Mouse (Mus musculus): Measurements from ENCODE around the gene Sart3. TPM values are rescaled to one million over a fixed set of nuclear protein-coding genes. Genes with fewer than 3 reads are reported as not detected.
A peak's percentile ranks its signal among the peaks of the same experiment; 100 is the strongest.

The Sart3 gene
- total and polyA plus RNA-seq, 2 experiments from 2014 or later: 26.4 to 34.7 TPM

GRCm38 (mm10) chr5:113727238-113727637 is 45.1 kb downstream of the Sart3 start:
- Histone ChIP-seq H3K9me3 (ENCODE audit: low read length) (no peaks in the 10 kb centered on the region), H3K4me1 (ENCODE audit: insufficient read depth, low read length) (peaks cover 4% of the 10 kb centered on the region; the same call in 1 of the 2 replicates), H3K27ac (no peak overlapping the region), H3K9ac (replicated peaks; ENCODE audit: low read length) (no peak overlapping the region), H3K4me3 (ENCODE audit: low read length) (no peak overlapping the region), H3K27me3 (ENCODE audit: insufficient read depth, low read length) (no peaks in the 10 kb centered on the region), H3K4me2 (ENCODE audit: low read depth, low read length) (no peak overlapping the region), H3K36me3 (ENCODE audit: insufficient read depth, low read length) (no peaks in the 10 kb centered on the region)
- WGBS: 65% methylated on average over 12 of the region's 12 CpGs
- ATAC-seq (no peak), DNase-seq (ENCODE audit: low spot score) (no peak)
- TF ChIP-seq CTCF (IDR thresholded peaks at IDR 0.05; ENCODE audit: low read depth): no peak

DNA sequence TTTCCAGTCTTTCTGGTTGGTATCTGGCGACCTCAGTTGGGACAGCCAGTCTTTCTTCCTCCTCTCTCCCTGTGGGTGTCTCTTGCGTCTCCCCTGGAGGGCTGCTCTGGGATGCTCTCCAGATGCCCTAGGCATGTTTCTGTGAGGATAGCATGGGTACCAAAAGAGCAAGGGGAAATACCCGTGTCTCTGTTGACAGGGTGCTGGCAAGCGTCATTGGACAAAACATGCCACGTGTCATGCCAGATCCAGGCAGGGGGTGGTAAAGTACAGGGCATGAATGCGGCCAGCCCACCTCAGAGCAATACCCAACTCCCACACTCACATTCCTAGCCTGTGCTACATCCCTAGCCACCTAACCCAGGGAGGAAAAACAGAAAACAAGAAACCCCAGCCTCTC is 45.7 kb downstream of the Sart3 start:
- Histone ChIP-seq H3K9ac (replicated peaks; ENCODE audit: low read length) (no peak overlapping the region), H3K4me3 (ENCODE audit: low read length) (no peak overlapping the region), H3K4me1 (ENCODE audit: insufficient read depth, low read length) (peaks cover 4% of the 10 kb centered on the region; the same call in 1 of the 2 replicates), H3K9me3 (ENCODE audit: low read length) (no peaks in the 10 kb centered on the region), H3K27ac (no peak overlapping the region), H3K4me2 (ENCODE audit: low read depth, low read length) (no peak overlapping the region), H3K27me3 (ENCODE audit: insufficient read depth, low read length) (no peaks in the 10 kb centered on the region), H3K36me3 (ENCODE audit: insufficient read depth, low read length) (no peaks in the 10 kb centered on the region)
- ATAC-seq (no peak), DNase-seq (ENCODE audit: low spot score) (no peak)
- no peak for TF ChIP-seq CTCF (IDR thresholded peaks at IDR 0.05; ENCODE audit: low read depth)
- WGBS: 68% methylated on average over 6 of the region's 6 CpGs

GRCm38 (mm10) chr5:113725417-113725816 is 46.9 kb downstream of the Sart3 start:
- no peak for DNase-seq (ENCODE audit: low spot score)
- no peak overlapping the region for H3K4me2 ChIP-seq (ENCODE audit: low read depth, low read length)
- no peak for ATAC-seq
- no peaks in the 10 kb centered on the region for H3K36me3 ChIP-seq (ENCODE audit: insufficient read depth, low read length)
- H3K27ac ChIP-seq: no peak overlapping the region
- H3K4me3 ChIP-seq (ENCODE audit: low read length): no peak overlapping the region
- peaks cover 4% of the 10 kb centered on the region; the same call in 1 of the 2 replicates for H3K4me1 ChIP-seq (ENCODE audit: insufficient read depth, low read length)
- no peaks in the 10 kb centered on the region for H3K9me3 ChIP-seq (ENCODE audit: low read length)
- H3K27me3 ChIP-seq (ENCODE audit: insufficient read depth, low read length): no peaks in the 10 kb centered on the region
- TF ChIP-seq CTCF (IDR thresholded peaks at IDR 0.05; ENCODE audit: low read depth): no peak
- 51% methylated on average over 12 of the region's 12 CpGs for WGBS
- no peak overlapping the region for H3K9ac ChIP-seq (replicated peaks; ENCODE audit: low read length)

DNA sequence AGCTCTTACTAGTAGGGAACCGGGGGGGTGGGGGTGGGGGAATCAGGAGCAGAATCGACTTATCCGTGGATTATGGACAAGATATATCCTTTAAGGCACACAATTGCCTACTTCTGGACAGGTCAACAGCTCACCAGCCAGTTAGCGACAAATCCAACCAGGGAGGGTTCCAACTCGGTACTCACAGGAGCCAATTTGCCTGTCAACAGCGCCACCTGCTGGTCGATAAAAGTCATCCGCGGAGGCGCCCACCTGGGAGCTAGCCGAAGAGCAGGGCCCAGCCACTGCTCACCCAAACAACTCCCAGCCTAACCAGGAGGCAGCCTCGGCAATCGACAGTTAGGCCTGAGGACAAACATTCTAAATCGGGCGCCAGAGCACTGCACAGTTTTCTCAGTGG is 47.9 kb downstream of the Sart3 start, which contains the start of gene 1700069L16Rik:
Gene 1700069L16Rik, minus strand, starts transcription at position 327 of the 400 bp plus-strand sequence.
- H3K36me3 ChIP-seq (ENCODE audit: insufficient read depth, low read length): no peaks in the 10 kb centered on the region
- WGBS: 4% methylated on average over 15 of the region's 15 CpGs
- no peaks in the 10 kb centered on the region for H3K27me3 ChIP-seq (ENCODE audit: insufficient read depth, low read length)
- TF ChIP-seq CTCF (IDR thresholded peaks at IDR 0.05; ENCODE audit: low read depth): peak; percentile 95
- no peak within 1 kb of the TSS for H3K4me2 ChIP-seq (ENCODE audit: low read depth, low read length)
- peak; percentile 71 for ATAC-seq
- H3K9me3 ChIP-seq (ENCODE audit: low read length): no peaks in the 10 kb centered on the region
- peak; percentile 94 for DNase-seq (ENCODE audit: low spot score)
- H3K4me3 ChIP-seq (ENCODE audit: low read length): no peak within 1 kb of the TSS
- peaks cover 4% of the 10 kb centered on the region; the same call in 1 of the 2 replicates for H3K4me1 ChIP-seq (ENCODE audit: insufficient read depth, low read length)
- no peak within 1 kb of the TSS for H3K9ac ChIP-seq (replicated peaks; ENCODE audit: low read length)
- peak within 1 kb of the TSS; percentile 69 for H3K27ac ChIP-seq

DNA sequence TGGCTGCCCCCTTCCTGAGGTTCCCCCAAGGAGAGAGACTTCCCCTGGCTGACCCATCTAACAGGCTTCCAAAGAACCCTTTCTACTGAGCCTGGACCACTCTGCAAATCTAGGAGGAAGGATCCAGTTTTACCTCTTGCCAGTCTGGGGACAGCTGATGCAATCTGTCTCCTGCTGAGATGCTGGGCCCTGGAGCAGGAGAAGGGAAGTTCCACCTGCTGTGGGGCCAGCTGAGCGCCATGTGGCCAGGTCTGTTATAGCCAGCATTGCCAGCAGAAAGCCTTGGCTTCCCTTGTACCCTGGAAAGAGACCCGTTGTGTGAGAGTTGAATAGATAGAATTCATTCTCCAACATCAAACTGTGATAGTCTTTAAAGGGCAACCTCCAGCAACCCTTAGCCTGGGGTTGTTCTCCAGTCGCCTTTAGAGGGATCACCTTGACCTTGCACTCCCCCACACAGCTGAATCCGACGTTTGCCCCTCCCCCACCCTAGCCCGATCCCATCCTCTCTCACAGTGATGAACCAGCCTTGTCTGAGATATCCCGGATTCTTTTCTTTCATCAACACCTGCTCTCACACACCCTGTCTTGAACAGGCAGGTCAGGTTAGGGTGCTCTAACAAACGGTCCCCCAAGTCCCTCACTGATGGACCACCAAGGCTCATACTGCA is 48.6 kb downstream of the Sart3 start:
- Histone ChIP-seq H3K9ac (replicated peaks; ENCODE audit: low read length) (no peak overlapping the region), H3K27ac (peak overlapping the region; percentile 69), H3K4me2 (ENCODE audit: low read depth, low read length) (no peak overlapping the region), H3K4me3 (ENCODE audit: low read length) (no peak overlapping the region), H3K4me1 (ENCODE audit: insufficient read depth, low read length) (peaks cover 6% of the 10 kb centered on the region; the same call in 1 of the 2 replicates), H3K9me3 (ENCODE audit: low read length) (no peaks in the 10 kb centered on the region), H3K36me3 (ENCODE audit: insufficient read depth, low read length) (no peaks in the 10 kb centered on the region), H3K27me3 (ENCODE audit: insufficient read depth, low read length) (no peaks in the 10 kb centered on the region)
- no peak for TF ChIP-seq CTCF (IDR thresholded peaks at IDR 0.05; ENCODE audit: low read depth)
- DNase-seq (ENCODE audit: low spot score) (peak; percentile 53), ATAC-seq (peak; percentile 18; the same call in 1 of the 2 replicates)
- WGBS: 28% methylated on average over 8 of the region's 8 CpGs

DNA sequence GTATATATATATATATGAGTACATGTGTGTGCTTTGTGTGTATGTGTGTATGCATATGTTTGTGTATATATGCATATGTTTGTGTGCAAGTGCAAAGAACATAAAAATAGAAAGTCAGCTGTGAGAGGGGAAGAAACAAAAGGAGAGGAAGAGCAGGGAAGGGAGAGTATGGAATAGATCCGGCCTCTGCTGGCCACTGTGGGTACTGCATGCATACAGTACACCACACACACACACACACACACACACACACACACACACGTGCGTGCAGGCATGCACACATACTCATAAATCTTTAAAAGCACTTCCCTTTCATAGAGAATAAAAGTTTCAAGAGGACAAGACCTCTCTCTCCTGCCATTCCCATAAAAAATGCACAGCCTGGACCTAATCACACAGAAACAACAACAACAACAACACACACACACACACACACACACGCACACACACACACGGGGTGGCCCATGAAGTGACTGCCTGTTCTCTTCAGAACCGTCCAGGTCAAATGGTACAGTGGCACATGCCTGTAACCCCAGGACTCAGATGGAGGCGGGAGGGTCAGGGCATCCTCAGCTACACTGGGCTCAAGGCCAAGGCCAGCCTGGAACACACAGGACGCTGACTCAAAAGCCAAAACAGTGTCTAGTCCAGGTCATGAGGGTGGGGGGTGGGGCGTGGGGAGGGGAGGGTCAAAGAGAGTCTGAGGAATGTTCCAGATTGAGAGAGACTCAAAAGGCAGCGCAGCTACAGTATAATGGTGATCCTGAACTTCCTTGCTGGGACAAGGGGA is 49.9 kb downstream of the Sart3 start:
- no peaks in the 10 kb centered on the region for H3K27me3 ChIP-seq (ENCODE audit: insufficient read depth, low read length)
- no peaks in the 10 kb centered on the region for H3K9me3 ChIP-seq (ENCODE audit: low read length)
- no peak for DNase-seq (ENCODE audit: low spot score)
- WGBS: 86% methylated on average over 10 of the region's 10 CpGs
- no peak overlapping the region for H3K4me2 ChIP-seq (ENCODE audit: low read depth, low read length)
- H3K27ac ChIP-seq: no peak overlapping the region
- peak; percentile 76 for TF ChIP-seq CTCF (IDR thresholded peaks at IDR 0.05; ENCODE audit: low read depth)
- H3K36me3 ChIP-seq (ENCODE audit: insufficient read depth, low read length): no peaks in the 10 kb centered on the region
- H3K9ac ChIP-seq (replicated peaks; ENCODE audit: low read length): no peak overlapping the region
- H3K4me1 ChIP-seq (ENCODE audit: insufficient read depth, low read length): peaks cover 7% of the 10 kb centered on the region; the same call in 1 of the 2 replicates
- no peak for ATAC-seq
- no peak overlapping the region for H3K4me3 ChIP-seq (ENCODE audit: low read length)

All from hindbrain, postnatal 0 days (tissue).